Mouse (Mus musculus): ENCODE results near the gene Ptprd.

The Ptprd gene

GRCm38 (mm10) chr4:77558404-77559202 lies 653.2 kb downstream of the Ptprd start:
- in situ Hi-C loops (cut with MboI, MseI), result no loop called here

DNA sequence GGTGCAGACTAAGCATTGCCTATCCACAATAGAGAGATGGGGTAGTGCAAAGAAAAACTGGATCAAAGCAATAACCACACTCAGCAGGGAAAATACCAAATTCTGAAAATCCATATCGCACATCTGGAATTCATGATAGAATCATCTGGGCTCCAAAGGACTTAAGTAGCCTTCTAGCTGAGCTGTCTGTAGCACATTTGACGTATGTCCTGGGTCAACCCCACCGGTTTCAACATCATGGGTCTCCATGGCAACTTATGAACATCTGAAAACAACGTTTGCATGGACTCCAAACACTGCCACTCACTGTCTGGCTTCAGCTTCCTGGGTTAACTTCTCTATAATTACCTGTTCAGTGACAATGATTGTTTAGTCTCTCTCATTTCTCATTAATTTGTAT lies 655.9 kb downstream of the Ptprd start:
- in situ Hi-C loops (cut with MboI, MseI), result no loop called here

GRCm38 (mm10) chr4:77537843-77538242 lies 673.9 kb downstream of the Ptprd start:
- in situ Hi-C loops (cut with MboI, MseI), result no loop called here

DNA sequence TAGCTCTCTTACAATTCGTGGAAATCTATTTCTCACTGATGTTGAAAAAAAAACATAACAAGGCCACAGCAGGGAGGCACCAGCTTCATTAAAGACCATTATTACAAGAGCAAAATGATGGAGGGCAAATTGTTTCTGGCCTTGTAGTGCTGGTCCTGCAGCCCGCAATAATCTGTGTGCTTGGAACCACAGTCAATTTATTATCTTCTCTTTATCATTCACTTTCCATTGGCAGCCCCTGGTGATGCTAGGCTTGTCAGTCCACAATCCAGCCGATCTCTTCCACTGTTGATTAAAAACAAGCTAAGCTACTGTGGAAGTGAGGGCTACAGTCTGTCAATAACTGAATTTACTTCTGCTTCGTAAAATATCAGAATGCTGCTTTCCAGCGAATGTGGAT lies 674.4 kb downstream of the Ptprd start:
- in situ Hi-C loops (cut with MboI, MseI), result no loop called here

- in situ Hi-C loops (cut with MboI, MseI), result no loop called here
These were observed 676.2 kb downstream of the Ptprd start for GRCm38 (mm10) chr4:77535601-77536000.

GRCm38 (mm10) chr4:77534553-77534952 lies 677.2 kb downstream of the Ptprd start:
- in situ Hi-C loops (cut with MboI, MseI), result no loop called here

GRCm38 (mm10) chr4:77519166-77519565 lies 692.6 kb downstream of the Ptprd start:
- in situ Hi-C loops (cut with MboI, MseI), result no loop called here

DNA sequence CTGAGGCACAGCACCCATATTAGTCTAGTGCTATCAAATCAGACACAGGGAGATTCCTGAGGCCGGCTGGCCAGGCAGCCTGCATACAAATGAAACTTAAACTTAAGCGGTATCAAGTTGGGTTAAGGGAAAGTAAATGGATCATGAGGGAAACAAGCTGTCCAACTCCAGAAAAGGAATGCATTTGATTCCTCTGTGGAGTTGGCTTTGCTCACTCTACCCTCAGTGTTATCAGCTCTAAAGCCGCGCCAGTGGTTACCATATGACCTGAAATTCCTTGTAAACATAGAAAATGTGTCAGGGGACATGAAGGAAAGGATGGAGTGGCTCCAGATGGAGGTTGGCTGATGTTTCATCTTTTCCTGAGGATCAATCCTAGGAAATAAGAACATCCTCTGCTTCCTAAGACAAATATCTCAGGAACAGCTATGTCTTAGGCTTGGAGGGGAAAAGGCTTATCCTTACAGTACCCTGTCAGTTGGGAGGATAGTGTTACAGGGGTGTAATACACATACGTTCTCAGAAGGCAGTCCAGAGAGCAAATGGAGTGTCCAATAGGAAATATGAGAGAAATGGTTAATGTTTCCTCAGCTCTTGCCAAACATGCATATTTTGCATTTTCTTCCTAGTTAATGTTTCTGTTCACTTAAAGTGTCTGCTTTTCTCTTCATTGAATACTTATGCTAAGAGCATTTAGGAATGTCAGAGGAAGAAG lies 697.7 kb downstream of the Ptprd start:
- in situ Hi-C loops (cut with MboI, MseI), result no loop called here

DNA sequence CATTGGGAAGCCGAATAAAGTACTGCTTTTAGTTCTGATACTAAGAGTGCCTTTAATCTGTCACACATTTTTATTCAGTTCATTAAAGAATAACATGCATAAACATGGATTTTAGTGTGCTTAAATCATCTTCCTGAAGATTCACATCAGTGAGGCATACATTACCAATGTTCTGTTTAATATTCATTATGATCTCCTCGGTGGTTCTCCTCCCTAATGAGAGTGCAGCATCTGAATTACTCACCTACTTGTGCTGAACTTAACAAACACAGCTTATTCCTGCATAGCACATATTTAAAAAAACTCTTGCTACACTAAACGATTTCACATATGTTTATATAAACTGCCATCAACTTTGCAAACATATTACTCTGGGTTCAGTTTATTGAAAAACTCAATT lies 698.7 kb downstream of the Ptprd start:
- in situ Hi-C loops (cut with MboI, MseI), result no loop called here

GRCm38 (mm10) chr4:77454049-77454448 lies 757.7 kb downstream of the Ptprd start:
- in situ Hi-C loops (cut with MboI, MseI), result no loop called here

GRCm38 (mm10) chr4:77399146-77399545 lies 812.6 kb downstream of the Ptprd start:
- in situ Hi-C loops (cut with MboI, MseI), result no loop called here

DNA sequence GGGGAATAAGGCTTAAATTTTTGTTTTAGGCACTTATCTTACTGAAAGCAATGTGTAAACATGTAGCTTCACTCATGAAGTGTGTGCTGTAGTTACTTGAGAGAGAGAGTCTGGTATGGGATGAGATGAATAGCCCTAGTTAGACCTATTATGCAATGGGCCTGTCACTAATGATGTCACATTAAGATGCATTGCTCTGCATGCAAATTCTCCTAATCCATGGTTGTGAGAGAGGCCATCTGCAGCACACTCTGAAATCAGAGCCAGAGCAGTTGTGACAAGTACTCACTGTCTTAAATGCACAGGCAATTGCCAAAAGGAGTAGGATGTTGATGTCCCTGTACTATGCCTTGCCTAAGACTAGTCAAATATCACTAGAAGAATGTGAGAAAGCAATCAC lies 850.0 kb downstream of the Ptprd start:
- in situ Hi-C loops (cut with MboI, MseI), result no loop called here

GRCm38 (mm10) chr4:77327198-77327597 lies 884.6 kb downstream of the Ptprd start:
- in situ Hi-C loops (cut with MboI, MseI), result no loop called here

- in situ Hi-C loops (cut with MboI, MseI), result no loop called here
These were observed 894.6 kb downstream of the Ptprd start for GRCm38 (mm10) chr4:77317060-77317680.

DNA sequence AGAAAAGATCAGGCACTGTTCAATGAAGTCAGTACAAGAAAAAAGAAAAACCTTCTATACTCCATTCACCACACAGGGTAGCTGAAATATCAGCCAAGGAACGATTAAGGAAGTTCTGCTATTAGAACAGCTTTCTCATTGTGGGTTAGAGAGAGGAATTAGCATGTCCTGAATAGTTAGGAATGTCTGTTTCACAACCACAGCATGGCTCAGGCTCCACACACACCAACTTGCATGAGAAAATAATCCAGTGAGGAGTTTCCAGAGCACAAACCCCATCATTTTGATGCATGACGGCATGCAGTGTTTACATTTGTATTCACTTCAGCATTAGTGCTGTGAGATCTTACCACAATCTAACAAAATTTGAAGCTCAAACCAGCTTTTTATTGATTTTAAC lies 895.1 kb downstream of the Ptprd start:
- in situ Hi-C loops (cut with MboI, MseI), result no loop called here

DNA sequence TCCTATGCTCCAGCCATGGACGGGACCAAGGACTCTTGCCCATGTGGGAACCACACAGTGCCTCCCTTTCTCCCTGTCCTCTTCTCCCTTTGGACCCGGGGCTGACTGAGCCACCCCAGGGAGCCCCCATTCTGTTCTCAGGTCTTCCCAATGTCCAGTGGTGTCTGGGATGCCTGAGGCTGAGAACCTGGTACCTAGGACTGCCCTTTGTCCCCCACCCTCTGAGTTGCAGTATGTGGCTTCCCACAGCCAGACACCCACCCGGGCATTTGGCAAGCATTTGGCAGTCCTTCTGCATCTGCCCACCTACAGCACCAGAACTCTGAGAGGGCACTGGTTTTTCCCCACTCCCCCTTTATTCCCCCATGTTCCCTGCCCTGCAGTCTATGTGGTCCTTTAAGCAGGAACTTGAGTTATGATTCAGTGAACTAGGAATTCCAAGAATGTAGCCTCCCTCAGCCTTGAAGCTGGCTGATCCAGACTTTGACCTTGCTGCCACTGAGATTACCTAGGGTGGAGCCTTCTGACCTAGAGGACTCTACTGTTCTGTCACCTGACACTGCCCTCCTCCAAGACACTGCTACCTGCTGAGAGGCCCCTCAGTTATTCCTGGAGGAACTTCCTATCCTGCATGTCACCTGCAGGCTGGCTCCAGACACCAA lies 901.5 kb downstream of the Ptprd start:
- in situ Hi-C loops (cut with MboI, MseI), result no loop called here

GRCm38 (mm10) chr4:77283423-77283822 lies 928.3 kb downstream of the Ptprd start:
- in situ Hi-C loops (cut with MboI, MseI), result no loop called here

GRCm38 (mm10) chr4:77277913-77278312 lies 933.8 kb downstream of the Ptprd start:
- in situ Hi-C loops (cut with MboI, MseI), result no loop called here

DNA sequence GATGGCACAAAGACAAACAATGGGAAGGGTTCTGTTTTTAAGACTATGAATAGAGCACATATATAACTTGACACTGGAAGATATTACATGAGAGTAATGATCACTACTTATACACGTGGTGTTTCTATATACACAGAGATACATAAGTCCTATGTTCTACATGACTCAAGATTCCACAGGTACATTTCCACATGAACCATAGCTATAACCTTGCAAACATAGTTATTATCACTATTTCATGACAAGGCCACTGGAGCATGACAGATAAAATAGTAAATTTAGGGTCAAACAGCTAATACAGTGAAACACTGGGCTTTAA lies 951.8 kb downstream of the Ptprd start:
- in situ Hi-C loops (cut with MboI, MseI), result no loop called here

DNA sequence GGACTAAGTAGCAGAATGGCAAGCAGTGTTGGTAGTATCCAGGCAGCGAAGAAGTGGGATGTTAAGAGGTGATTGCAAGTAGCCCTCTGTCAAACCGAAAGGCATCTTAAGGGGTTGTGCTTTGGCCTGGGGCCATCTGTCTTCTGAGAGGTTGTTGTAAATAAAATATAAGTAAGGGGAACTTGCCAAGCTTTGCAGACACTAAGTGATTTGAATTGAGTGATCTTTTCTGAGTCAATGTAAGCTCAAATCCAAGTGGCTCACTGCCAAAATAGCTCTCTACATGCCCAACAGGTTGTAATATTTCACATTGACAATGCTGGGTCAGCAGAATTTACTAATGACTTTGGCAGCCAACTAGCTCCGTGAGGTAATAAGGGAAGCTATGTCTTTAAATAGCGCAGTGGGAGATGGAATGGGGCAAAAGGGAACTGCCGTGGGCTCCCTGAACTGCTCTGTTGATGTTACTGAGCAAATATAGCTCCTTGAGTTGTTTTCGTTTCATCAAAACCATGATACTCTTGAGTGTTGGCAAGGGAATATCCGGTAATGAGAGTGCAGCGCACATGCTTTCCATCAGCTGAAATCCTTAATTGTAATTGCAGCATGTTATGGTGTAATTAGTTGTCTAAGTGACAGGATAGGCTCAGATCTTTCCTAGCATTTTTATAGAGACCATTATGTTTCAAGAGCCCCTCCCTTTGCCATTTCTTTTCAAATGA lies 952.4 kb downstream of the Ptprd start:
- in situ Hi-C loops (cut with MboI, MseI), result no loop called here

DNA sequence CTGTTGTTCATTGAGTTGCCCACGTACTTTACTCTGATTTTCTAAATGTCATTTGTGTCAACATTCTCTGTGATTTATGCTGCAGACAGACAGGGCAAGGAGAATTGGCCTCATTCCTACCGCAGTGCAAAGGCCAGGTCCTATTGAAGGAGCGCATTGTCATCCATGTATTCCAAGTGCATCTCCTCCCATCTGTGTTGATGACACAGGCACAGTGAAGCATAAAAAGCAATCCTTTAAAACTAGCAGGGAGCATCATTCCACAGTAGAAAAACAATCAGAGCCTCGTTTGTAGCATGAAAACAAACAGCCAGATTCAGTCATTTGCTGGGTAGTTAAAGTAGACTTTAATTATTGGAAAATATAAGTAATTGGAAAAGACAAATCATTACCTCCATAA lies 960.6 kb downstream of the Ptprd start:
- in situ Hi-C loops (cut with MboI, MseI), result no loop called here

DNA sequence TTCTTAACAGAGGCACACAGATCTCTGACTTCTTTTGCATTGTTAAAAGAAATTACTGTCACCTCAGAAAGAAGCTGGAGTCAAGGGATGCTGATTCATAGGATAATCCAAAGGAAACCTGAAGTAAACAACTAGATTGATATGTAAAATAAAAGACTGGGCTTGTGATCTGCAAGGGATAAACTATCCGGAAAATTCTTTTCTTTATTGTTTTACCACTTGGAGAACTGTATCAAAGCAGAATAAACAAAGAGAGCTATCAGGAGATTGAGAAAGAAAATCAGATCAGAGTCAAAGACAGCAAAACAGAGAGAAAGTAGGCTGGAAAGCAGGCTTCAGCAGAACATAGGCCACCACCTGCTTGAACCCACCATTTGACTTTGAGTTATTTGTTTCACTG lies 962.0 kb downstream of the Ptprd start:
- in situ Hi-C loops (cut with MboI, MseI), result no loop called here
